Mouse (Mus musculus) hindlimb bud, embryonic 11.5 days (tissue): Measurements from ENCODE around the gene Gm21983.

Experiments used
- DNase-seq: peaks from one replicate; pipeline ENCODE4 v3.0.0-alpha.2; 2012; ENCODE audit warnings: low read depth, low spot score; ENCODE audit errors: extremely low spot score

Gene Gm21983

GRCm38 (mm10) chr7:27162780-27163449 lies 18.0 kb downstream of the Gm21983 start:
- DNase-seq: no peak

GRCm38 (mm10) chr7:27161744-27162143 lies 19.1 kb downstream of the Gm21983 start:
- DNase-seq: no peak

GRCm38 (mm10) chr7:27160921-27161320 lies 20.0 kb downstream of the Gm21983 start:
- no peak for DNase-seq

GRCm38 (mm10) chr7:27159882-27160281 lies 21.0 kb downstream of the Gm21983 start:
- DNase-seq: no peak

- no peak for DNase-seq
Observed at GRCm38 (mm10) chr7:27159256-27159655, 21.6 kb downstream of the Gm21983 start.

DNA sequence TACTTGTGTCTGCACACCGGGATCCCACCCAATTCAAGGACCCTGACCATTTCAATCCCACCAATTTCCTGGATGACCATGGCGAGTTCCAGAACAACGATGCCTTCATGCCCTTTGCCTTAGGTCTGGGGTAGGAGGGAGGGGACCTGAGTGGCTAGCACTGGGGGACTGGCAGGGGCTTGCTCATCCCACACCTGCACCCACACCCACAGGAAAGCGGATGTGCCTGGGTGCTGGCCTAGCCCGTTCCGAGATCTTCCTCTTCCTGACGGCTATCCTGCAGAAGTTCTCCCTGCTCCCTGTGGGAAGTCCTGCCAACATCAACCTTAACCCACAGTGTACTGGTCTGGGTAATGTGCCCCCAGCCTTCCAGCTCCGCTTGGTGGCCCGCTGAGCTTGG lies 22.7 kb downstream of the Gm21983 start:
- DNase-seq: no peak

GRCm38 (mm10) chr7:27156005-27156404 lies 24.9 kb downstream of the Gm21983 start:
- DNase-seq: no peak

DNA sequence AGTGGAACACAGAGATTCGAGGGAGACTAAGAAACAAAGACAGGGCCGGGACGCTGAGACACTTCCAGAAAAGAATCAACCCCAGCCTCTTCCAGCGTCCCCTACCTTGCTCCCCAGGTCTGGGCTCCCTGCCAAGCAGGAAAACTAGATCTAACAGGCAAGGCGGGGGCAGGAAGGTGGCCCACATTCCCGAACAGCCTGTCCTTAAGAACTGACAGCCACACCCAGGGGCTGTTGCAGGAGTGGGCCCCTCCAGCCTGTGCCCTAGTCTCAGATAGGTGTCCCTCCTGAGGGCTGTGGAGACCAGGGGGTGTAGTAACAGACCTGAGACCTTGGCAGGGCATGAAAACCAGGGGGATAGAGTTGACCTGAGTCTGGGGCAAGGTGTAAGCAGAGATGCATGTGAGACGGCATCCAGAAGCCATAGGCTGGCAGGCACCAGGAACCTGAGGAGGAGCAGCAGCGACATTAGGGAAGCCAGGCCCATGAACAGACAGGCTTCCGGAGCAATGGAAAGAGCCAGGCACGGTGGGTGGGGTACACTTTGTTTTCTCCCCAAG lies 27.6 kb downstream of the Gm21983 start, which contains the start of gene Cyp2t4:
Gene Cyp2t4, plus strand, starts transcription at position 510 of the 560 bp plus-strand sequence.
- DNase-seq: no peak

GRCm38 (mm10) chr7:27136410-27136996 lies 44.4 kb downstream of the Gm21983 start:
- DNase-seq: no peak

- no peak for DNase-seq
Observed at GRCm38 (mm10) chr7:27133757-27134156, 47.1 kb downstream of the Gm21983 start.

DNA sequence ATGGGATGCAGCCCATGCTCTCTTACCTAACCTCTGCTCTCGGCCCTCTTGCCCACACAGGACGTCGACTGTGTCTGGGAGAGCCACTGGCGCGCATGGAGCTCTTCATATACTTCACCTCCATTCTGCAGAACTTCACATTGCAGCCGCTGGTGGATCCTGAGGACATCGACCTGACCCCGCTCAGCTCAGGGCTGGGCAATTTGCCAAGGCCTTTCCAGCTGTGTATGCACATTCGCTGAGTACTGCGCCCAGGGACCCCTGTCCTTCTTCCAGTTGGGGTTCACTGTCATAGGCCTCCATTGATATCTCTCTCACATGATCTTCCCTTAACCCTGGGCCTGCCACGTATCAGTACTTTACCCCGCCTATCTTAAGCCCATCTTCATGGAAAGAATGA lies 47.7 kb downstream of the Gm21983 start:
- no peak for DNase-seq

- peak; percentile 54 for DNase-seq
Observed at GRCm38 (mm10) chr7:27132588-27132987, 48.3 kb downstream of the Gm21983 start.

DNA sequence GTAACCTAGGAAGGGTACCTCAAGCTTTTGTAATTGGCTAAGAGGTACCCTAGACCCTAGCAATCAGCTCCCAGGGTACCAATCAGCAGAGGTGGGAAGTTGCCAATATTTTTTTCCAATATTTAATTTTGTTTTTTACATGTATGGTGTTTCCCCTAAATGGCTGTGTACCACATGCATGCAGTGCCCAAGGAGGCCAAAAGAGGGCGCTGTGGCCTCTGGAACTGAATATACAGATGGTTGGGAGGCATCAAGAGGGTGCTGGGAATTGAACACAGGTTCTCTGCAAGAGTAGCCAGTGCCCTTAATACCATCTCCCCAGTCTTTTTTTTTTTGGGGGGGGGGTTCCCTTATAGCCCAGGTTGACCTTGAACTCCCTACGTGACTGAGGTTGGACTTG lies 49.5 kb downstream of the Gm21983 start:
- no peak for DNase-seq

DNA sequence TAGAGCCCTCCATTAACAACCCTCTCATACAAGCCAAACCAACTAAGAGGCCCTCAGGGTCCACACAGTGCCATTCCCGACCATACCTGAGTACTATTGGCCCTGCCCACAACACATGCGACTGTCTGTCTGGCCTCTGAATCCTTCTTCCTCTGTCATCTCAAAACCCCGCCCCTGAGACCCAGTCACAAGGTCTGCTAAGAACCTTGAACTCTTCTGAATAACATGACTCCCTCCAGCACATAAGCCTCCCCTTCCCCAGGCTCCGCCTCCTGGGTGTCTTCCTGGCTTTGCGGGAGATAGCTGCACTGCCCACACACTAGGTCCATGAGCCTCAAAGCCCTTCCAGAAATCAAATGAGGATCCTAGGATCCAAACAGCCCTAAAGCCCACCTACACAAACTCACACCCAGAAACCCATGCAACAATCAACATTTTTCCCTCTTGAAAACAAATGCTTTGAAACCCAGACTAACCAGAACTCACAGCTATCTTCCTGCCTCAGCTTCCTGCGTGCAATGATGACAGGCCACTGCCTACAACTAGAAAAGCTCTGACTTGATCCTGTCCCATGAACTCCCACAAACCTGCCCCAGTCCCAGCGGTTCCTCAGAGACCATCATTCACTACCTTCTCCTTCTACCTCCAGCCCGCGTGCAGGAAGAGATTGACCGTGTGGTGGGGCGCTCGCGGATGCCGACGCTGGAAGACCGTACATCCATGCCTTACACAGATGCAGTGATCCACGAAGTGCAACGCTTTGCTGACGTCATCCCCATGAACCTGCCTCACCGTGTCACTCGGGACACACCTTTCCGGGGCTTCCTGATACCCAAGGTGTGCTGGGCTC lies 50.1 kb downstream of the Gm21983 start:
- no peak for DNase-seq

GRCm38 (mm10) chr7:27129811-27130210 lies 51.1 kb downstream of the Gm21983 start:
- DNase-seq: no peak

DNA sequence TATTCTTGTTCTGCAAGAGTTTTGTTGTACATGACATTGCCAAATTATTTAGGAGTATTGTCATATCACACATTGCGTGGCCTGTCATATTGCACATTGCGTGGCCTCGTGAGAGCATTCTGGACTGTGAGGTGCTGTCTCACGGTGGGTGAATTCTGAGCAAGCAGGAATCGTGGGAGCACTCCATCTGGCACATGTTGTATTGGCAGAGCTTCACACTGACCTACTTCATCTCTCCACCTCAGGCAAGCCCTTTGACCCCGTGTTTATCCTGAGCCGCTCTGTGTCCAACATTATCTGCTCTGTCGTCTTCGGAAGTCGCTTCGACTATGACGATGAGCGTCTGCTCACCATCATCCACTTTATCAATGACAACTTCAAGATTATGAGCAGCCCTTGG lies 51.9 kb downstream of the Gm21983 start:
- no peak for DNase-seq

DNA sequence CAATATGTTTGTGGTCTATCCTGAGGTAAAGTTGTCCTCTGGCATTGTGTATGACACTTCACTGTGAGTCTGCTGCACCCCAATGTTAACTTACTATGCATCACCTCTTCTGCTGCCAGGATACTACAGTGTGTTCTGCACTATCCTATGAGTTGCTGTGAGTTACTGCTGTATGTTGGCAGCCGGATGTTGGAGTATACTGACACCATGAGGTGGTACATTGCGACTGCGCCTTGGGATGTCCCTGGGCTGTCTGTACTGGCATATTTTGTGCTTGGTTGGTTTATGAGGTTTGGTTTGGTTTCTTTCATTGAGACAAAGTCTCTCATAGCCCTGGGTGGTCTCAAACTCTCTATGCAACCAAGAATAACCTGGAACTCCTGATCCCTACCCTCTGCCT lies 52.7 kb downstream of the Gm21983 start:
- no peak for DNase-seq

- no peak for DNase-seq
Observed at GRCm38 (mm10) chr7:27124969-27125368, 55.9 kb downstream of the Gm21983 start.

GRCm38 (mm10) chr7:27124305-27124832 lies 56.5 kb downstream of the Gm21983 start:
- DNase-seq: no peak

DNA sequence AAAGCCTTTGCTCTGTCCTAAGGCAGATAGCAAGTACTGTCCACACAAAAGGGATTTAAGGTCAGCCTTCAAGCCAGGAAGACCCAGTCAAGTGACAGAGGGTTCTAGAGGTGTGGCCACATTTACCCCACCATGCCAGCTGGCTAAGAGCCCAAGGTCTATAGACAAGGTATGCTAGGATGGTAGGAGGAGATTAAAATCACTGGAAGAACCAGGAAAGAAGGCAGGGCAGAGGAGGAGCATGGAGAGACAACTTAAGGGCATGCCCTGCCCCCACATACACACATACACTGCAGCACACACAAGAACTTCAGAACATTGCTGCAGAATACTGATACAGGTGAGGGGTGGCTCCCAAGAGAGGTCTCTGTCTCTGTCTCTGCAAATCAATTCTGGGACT lies 61.2 kb downstream of the Gm21983 start, which contains the start of gene Cyp2f2:
Gene Cyp2f2, plus strand, starts transcription at position 234 of the 400 bp plus-strand sequence.
- no peak for DNase-seq
